Mouse (Mus musculus): Measurements from ENCODE around the gene Mavs.

DNA sequence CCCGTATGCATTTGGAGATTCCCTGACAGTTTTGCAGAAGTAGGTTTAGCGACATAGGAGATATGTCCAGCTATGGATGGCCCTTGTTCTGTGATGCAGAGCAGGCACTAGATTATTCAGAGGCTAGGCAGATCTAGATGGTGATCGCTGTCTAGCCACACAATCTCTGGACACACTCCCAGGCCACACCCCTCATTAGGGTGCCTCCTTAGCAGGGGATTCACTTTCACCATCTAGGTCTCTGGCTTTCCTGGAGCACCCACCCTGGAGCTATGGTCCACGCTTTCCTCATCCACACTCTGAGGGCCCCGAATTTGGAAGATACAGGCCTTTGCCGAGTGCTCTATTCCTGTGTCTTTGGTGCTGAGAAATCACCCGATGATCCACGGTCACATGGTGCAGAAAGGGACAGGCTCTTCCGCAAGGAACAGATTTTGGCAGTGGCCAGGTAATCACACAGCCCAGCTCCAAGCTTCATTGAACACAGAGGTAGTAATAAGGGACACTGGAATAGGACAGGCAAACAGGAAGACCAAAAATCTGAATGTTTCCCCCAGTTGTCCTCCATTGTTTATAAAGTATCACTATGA is 22.7 kb upstream of the Mavs start:
- TF ChIP-seq POLR2A (IDR thresholded peaks at IDR 0.05; ENCODE audit: borderline replicate concordance, control insufficient read depth, low read depth, low read length) (no peak), CTCF (IDR thresholded peaks at IDR 0.05; ENCODE audit: control insufficient read depth, insufficient read depth, low read length) (no peak)

All from bone marrow, adult 2 months (tissue).